Mouse (Mus musculus): ENCODE data around the gene Inpp1.
A peak's percentile ranks its signal among the peaks of the same experiment; 100 is the strongest.

Inpp1 gene

DNA sequence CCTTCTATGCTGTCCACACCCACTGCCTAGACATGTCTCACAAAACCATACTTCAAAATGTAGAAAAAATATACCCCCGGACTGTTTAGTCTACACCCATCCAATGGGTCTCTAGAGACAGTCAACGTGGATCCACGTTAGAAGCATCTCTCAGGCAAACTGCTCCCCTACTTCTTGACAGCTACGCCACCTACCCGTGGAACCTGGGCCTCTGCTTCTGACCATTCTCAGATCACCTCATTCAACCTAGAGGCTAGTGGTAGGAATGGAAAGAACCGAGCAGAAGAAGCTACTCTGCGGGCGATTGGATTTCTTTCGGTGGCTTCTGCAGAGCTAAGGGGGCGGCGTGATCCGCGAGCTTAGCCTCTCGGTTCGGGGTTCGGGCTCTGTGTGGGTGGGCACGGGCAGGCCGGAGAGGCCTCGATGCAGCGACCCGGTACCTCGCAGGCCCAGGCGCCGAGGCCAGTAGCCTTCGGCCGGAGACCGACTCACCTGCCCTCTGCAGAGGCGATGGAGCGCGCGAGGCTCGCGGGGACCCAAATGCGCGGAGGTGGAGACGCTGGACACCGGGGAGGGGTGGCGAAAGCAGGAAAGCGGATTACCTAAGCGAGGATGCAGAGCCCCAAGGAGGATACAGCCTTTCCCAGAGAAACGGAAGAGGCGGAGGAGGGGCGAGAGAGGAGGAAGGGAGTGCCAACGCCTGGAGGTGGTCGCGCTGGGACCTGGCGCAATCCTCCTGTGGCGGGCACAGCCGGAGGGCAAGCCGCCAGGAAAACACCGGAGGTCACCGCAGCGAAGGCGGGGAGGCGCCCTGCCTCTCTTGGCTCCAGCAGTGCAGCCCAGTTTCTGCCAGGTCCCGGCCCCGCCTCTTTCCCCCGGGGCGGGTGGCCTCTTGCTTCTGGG is at the start of gene Inpp1:
Inpp1 (minus strand) TSS at position 779 of the 903 bp plus-strand sequence.
- peak; percentile 53 for DNase-seq (ENCODE audit: low spot score)

DNA sequence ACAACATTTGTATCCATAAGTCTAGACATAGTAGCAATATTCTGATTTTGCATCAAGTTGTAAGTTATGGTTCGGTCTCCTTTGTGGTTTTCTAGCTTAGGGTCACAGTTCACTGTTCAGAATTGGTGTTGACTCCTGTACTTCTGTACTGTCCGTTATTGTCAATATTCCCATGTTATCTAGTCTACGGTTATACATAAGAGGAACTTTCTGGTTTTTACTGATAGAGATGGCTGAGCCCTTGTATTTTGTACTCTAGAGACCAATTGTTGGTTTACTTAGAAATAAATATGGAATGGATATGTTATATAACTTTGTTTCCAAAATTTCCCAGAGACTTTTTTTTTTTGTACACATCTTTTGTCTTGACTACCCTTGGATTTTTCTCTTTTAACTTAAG is 48.5 kb upstream of the Inpp1 start:
- no peak for DNase-seq (ENCODE audit: low spot score)

DNA sequence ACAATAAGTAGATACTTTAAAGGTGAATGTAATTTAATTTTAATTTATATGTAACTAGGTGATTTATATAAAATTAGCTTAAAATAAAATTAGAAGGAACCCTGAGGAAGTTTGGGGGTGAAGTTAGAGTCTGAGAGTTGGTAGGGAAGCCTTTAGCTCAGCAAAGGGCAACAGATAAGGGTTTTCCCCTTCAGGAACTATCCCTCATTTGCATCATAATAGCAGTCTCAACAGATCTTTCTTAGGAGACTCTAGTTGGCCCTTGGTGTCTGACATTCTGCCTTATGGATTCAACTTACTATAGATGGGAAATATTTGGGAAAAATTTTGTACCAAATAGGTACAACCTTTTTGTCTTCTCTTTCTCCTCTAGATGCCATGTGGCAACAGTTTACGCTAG is 46.7 kb upstream of the Inpp1 start:
- no peak for DNase-seq (ENCODE audit: low spot score)

DNA sequence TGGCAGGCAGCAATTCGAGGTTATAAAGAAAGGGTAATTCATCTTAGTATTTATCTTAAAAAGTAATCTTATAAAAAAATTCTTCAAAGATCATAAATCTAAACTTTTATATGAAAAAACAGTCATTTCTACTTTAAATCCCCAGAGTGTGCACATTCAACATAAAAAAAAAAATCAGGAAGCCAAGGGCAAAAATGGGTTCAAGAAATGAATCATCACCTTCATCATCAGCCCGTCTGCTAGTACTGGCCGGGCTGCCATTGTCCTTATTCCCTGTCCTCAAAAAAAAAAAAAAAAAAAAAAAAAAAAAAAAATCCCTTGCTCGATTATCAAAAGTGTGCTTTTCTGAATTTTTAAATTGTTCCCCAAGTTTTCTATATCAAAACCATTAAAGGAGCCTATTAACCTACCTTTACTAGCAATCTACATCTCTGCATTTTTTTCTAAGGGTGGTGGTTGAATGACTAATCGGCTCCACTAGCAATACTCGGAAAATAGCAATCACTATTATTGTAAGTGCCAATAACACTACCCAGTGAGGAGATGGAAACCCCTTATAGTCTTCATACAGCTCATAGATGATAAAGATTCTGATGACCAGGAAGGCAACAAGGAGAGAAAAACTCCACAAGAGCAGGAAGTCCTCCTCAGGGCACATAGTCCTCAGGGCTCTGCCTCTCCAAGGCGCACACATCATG is 38.6 kb upstream of the Inpp1 start:
- DNase-seq (ENCODE audit: low spot score) = no peak

DNA sequence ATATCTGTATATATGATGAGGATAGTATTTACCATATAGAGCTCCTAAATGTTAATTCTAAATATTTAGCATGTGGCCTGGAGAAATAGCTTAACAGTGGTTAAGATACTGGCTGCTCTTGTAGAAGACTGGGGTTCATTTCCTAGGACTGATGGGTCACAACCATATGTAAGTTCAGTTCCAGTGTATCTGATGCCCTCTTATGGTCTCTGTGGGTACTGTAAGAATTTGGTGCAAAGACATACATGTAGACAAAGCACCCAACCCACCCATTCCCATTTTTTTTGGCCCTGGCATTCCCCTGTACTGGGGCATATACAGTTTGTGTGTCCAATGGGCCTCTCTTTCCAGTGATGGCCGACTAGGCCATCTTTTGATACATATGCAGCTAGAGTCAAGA is 36.5 kb upstream of the Inpp1 start:
- DNase-seq (ENCODE audit: low spot score) = peak; percentile 37

GRCm38 (mm10) chr1:52849422-52849821 is 31.9 kb upstream of the Inpp1 start:
- DNase-seq (ENCODE audit: low spot score) = no peak

GRCm38 (mm10) chr1:52846556-52846955 is 29.1 kb upstream of the Inpp1 start:
- no peak for DNase-seq (ENCODE audit: low spot score)

GRCm38 (mm10) chr1:52844782-52845665 is 27.5 kb upstream of the Inpp1 start, which contains the start of gene Hibch:
Hibch (plus strand) TSS chr1:52844929.
- peak; percentile 97 for DNase-seq (ENCODE audit: low spot score)

DNA sequence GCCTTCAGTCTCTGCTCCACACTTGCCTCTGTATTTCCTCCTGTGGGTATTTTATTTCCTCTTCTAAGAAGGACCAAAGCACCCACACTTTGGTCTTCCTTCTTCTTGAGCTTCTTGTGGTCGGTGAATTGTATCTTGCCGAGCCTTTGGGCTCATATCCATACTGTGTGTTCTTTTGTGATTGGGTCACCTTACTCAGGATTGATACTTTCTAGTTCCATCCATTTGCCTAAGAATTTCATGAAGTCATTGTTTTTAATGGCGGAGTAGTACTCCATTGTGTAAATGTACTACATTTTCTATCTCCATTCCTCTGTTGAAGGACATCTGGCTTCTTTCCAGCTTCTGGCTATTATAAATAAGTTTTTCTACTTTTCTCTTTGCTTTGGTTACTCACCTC is 26.9 kb upstream of the Inpp1 start:
- DNase-seq (ENCODE audit: low spot score) = no peak

- DNase-seq (ENCODE audit: low spot score) = no peak
Observed at GRCm38 (mm10) chr1:52839099-52839498, 21.6 kb upstream of the Inpp1 start.

- no peak for DNase-seq (ENCODE audit: low spot score)
Observed at GRCm38 (mm10) chr1:52817813-52818147, 292 bp upstream of the Inpp1 start.

GRCm38 (mm10) chr1:52816232-52816891 is 1.1 kb downstream of the Inpp1 start:
- DNase-seq (ENCODE audit: low spot score) = no peak

- no peak for DNase-seq (ENCODE audit: low spot score)
Observed at GRCm38 (mm10) chr1:52808456-52808855, 9.0 kb downstream of the Inpp1 start.

- DNase-seq (ENCODE audit: low spot score) = no peak
Observed at GRCm38 (mm10) chr1:52805041-52805440, 12.4 kb downstream of the Inpp1 start.

DNA sequence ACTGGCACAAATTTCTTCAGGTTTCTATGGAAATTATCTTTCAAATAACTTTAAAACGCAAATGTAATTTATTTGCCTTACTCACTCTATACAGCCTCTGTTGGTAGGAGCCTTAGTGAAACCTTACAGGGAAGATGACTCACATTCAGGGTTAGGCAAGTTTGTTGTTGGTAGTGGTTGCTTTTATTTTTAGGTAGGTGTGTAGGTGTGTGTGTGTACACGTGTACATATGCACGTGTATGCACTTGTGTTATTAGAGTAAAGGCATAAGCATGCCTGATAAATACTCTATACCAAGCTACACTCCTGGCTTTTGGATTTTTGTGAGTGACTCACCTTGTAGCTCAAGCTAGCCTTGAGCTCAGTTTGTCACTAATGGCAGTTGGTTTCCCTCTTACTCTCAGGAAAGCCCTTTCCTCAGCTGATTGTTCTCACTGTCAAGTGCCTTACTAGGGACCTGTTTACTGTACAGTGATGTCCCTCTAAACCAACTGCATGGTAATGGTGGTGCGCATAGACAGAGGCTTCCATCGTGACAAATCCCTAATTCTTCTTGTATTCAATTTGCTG is 15.0 kb downstream of the Inpp1 start:
- no peak for DNase-seq (ENCODE audit: low spot score)

DNA sequence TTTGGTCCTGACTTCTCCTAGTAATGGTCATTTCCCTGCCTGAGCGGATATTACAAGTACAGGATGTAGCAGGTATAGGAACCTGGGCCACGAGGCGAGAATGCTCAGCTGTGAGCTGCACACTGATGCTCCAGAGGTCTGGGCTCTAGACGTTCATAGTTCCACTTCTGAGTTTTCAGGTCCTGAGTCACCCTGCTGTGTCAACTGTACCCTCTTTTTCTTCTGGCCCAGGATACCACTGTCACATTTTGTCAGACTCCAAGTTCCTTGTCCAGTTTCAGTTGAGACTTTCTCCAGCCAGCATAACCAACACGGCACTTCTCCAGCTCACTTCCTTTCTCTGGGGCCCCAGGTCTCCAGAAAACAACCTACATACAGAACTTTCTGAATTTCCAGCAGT is 15.8 kb downstream of the Inpp1 start:
- no peak for DNase-seq (ENCODE audit: low spot score)

DNA sequence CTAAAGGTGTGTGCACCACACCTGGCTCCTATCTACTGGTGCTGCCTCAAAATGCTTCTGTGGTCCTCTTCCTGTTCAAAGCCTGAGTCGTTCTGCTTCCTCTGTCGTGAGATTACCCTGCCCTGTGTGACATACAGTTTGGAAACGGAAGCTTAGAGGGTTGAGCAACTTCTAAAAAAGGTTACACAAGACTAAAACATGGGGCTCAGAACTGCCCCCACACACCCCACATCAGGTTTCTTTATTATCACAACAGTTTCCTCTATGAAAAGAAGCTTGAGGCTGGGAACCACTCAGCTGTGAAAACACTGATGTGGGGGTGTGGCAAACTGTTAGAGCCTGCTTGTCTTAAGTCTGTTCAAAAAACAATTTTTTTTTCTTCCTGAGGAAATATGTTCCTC is 17.1 kb downstream of the Inpp1 start:
- DNase-seq (ENCODE audit: low spot score) = no peak

- DNase-seq (ENCODE audit: low spot score) = no peak
Observed at GRCm38 (mm10) chr1:52799772-52800171, 17.7 kb downstream of the Inpp1 start.

DNA sequence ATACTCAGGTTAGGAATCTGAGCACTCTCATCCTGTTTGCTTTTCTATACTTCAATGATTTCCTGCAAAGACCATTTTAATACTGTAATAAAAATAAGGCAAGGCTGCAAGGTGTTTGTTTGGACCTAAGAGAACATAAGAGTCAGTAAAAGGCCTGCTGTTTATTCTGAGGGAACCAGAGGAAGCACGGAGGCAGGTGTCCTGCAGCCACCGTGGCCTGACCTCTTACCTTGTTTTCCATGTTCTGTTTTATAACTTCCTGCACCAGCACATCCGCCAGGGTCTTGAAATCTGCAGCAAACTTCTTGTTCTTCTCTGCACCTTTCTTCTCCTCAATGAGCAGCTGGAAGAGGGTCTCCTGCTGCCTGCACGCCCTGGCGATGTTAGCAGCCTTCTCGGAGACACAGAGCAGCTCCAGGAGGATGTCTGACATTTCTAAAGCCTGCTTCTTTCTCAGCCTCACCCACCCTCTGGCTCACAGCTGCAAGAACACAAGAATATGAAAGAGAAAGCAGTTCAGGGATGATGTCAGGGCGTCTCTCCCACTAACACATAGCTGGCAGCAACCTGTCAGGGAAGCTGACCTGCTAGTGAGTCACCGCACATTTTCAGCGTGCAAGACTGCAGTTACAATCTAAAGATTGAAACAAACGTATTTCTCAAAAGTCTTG is 18.3 kb downstream of the Inpp1 start:
- peak; percentile 47 for DNase-seq (ENCODE audit: low spot score)

DNA sequence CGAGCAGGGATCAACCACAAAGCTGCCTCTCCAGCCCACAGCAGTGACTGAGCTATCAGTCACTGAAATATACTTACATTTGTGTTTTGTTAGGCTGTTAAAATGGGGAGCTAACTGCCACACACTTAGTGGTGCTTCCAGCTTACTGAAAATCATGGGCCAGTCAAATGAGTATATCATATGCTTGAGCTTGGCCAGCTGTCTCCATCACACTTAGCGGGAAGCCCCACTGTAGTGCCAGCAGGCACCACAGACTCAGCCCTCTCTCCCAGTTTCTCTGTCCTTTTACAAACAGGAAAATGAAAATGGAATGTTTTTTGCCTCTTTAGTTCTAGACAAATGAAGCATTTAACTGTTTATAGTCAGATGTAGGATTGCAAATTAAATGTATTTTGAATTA is 21.6 kb downstream of the Inpp1 start:
- DNase-seq (ENCODE audit: low spot score) = no peak

- no peak for DNase-seq (ENCODE audit: low spot score)
Observed at GRCm38 (mm10) chr1:52793692-52794091, 23.8 kb downstream of the Inpp1 start.
